Mouse (Mus musculus) layer of hippocampus, adult 2 months (tissue): ENCODE measurements around the gene Rngtt. TPM values are rescaled to one million over a fixed set of nuclear protein-coding genes. Genes with fewer than 3 reads are reported as not detected.

ENCODE experiments used
- DNase-seq, 2 experiments: peaks; one replicate each; pipeline ENCODE4 v3.0.0; 2022; ENCODE audit warnings: low spot score in 2 of 2
- H3K27ac ChIP-seq: fragments of 200-600 bp; 2 replicates; pipeline ENCODE4 v1.8.1; 2022
- H3K4me3 ChIP-seq: fragments of 200-600 bp; 2 replicates; pipeline ENCODE4 v1.8.1; 2022; ENCODE audit warnings: mild to moderate bottlenecking
- CTCF ChIP-seq: fragments of 200-600 bp; conservative IDR thresholded peaks from 2 replicates; pipeline ENCODE4 v1.8.1; 2022; ENCODE audit warnings: antibody characterized with exemption, mild to moderate bottlenecking, moderate library complexity
- long read RNA-seq, 2 experiments: library from polyadenylated mRNA; stranded (forward); transcript quantifications; one replicate each; pipeline ENCODE4 v2.0.0; 2021; ENCODE audit warnings: borderline mapping rate in 2 of 2
- total RNA-seq, 2 experiments: library from RNA; stranded (reverse); gene quantifications; 2 replicates each; pipeline ENCODE4 v1.2.3; 2021

Rngtt gene
- total RNA-seq: 10 to 100 TPM; 29.4 to 30.0 TPM
- long read RNA-seq, experiment 1, full-length matches to known transcripts: 14 of 16 reads
- long read RNA-seq, experiment 1, partial matches to known transcripts: 1 of 16 reads
- long read RNA-seq, experiment 1, other reads (novel, unspliced or antisense): 1 of 16 reads
- long read RNA-seq, experiment 2, full-length matches to known transcripts: 28 of 34 reads
- long read RNA-seq, experiment 2, partial matches to known transcripts: 2 of 34 reads
- long read RNA-seq, experiment 2, other reads (novel, unspliced or antisense): 4 of 34 reads

GRCm38 (mm10) chr4:33309764-33310757, at the start of gene Rngtt:
Rngtt (plus strand) TSS chr4:33310311.
- TF ChIP-seq CTCF: 0 out of 2 replicates have a peak, but pooled peaks have one; percentile 5
- DNase-seq: peak; percentile 94 to 96
- peak within 1 kb of the TSS; percentile 74 for H3K27ac ChIP-seq
- H3K4me3 ChIP-seq: peak within 1 kb of the TSS; percentile 92

DNA sequence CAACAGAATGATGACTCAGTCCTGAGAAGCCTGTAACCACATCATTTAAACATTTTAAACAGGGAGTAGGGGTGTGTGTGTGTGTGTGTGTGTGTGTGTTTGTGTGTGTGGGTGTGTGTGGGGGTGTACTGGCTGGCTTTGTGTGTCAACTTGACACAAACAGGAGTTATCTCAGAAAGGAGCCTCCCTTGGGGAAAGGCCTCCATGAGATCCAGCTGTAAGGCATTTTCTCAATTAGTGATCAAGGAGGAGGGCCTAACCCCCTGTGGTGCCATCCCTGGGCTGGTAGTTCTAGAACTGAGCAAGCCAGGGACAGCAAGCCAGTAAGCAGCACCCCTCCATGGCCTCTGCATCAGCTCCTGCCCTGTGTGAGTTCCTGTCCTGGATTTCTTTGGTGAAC, 49.8 kb upstream of the Rngtt start:
- Histone ChIP-seq H3K27ac (no peak overlapping the region), H3K4me3 (no peak overlapping the region)
- no peak for DNase-seq
- TF ChIP-seq CTCF: no peak

DNA sequence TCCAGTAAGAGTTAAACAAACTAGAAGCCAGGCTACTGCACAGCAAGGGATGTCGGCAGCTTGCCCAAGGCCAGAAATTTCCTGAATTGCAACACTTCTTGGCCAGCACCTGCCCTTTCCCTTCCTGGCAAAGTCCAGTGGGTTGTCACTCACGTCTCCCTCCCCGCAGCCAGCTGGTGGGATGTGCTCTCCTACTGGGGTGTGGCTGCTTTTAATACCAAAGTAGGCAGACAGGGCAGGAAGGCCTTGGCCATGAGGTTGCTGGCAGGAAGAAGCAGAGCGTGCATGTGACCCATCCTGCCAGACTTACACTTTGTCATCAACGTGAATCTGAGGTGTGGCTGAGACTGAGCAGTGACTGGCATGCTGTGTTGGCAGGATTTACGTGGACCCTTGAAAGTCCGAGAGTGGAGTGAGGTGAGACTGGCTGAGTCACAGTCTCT, 48.8 kb upstream of the Rngtt start:
- no peak overlapping the region; the same call in 1 of the 2 replicates for H3K4me3 ChIP-seq
- peak in 1 of 2 experiments; percentile 18 for DNase-seq
- peak; percentile 21; the same call in 1 of the 2 replicates for TF ChIP-seq CTCF
- H3K27ac ChIP-seq: no peak overlapping the region

- TF ChIP-seq CTCF: no peak
- no peak for DNase-seq
- Histone ChIP-seq H3K4me3 (no peak overlapping the region), H3K27ac (no peak overlapping the region)
These were observed 47.2 kb upstream of the Rngtt start for GRCm38 (mm10) chr4:33262897-33263296.

DNA sequence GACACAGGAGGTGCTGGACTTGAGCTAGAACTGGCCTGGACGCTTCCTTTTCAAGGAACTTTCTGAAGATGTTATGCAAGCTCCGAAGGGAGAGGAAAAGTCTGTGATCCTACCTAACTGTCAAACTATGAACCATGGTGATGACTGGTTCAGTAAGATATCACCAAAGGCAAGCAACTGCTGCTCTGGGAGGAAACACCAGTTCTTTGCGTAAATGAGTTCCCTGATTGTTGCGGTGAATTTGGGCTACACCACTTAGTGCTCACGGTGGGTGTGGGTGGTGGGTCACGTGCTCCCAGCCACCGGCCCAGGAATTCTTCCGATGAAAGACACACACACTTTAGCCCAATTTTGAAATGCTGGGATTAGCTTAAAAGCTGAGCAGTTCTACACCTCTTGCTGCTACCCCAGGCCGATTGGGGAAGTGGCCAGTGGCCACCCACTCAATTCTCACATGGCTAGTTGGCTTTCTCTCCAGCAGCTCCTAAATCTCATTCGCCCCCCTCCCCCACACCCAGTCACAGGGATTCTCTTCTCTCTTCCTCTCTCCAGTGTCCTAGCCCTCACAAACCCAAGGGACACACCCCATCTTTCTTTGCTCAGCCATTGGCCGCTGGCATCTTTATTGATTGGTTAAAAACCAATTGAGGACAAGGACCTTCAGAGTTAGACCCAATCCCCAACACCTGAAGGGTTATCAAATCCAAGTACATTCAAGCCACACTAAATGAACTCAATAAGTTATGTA, 45.0 kb upstream of the Rngtt start:
- no peak overlapping the region for H3K27ac ChIP-seq
- no peak for TF ChIP-seq CTCF
- no peak for DNase-seq
- no peak overlapping the region for H3K4me3 ChIP-seq

DNA sequence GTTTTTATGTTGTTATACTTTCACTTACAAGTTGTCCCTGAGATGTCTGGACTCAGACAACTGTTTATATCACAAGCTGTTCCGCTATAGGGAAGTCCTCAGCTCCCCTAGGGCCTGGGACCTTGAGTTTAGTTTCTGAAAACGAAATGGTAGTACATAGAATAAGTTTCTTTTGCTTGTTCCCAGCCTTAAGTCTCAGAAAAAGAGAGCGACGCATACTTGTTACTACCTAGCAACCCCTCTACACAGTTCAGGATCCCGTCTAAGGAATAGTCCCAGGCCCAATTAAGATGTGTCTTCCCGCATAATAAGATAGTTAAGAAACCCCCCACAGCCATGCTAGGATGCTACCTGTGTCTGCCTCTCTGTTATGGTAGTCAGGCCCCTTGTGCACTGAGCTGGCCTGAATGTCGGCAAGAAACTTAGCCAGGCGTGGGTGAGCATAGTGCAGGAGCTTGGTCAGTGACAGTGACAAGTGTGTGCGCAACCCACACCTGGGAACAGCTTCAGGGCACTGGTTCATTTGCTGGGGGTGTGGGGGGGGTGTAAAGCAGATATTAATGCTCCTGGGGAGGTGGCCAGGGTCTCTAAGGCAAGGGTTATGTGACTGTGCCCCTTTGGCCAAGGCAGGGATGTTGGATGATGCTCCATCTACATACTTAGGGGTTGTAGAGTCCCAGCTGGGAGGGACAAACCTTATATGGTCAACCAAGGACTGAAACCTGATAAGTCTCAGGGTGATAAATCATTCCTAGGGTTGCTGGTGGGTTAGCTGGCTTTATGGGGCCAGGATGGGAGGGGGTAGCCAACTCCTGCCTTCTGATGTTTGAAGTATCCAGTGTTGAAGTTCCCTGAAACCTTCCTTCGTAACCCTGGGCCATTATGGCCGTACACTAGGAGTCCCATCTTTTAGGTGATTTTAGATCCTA, 39.5 kb upstream of the Rngtt start:
- TF ChIP-seq CTCF: no peak
- H3K27ac ChIP-seq: no peak overlapping the region
- no peak overlapping the region for H3K4me3 ChIP-seq
- DNase-seq: no peak

GRCm38 (mm10) chr4:33273437-33273836, 36.7 kb upstream of the Rngtt start:
- no peak for DNase-seq
- H3K4me3 ChIP-seq: no peak overlapping the region
- no peak for TF ChIP-seq CTCF
- H3K27ac ChIP-seq: no peak overlapping the region

GRCm38 (mm10) chr4:33281891-33282685, 28.0 kb upstream of the Rngtt start:
- no peak for DNase-seq
- TF ChIP-seq CTCF: no peak
- Histone ChIP-seq H3K27ac (no peak overlapping the region), H3K4me3 (no peak overlapping the region)

DNA sequence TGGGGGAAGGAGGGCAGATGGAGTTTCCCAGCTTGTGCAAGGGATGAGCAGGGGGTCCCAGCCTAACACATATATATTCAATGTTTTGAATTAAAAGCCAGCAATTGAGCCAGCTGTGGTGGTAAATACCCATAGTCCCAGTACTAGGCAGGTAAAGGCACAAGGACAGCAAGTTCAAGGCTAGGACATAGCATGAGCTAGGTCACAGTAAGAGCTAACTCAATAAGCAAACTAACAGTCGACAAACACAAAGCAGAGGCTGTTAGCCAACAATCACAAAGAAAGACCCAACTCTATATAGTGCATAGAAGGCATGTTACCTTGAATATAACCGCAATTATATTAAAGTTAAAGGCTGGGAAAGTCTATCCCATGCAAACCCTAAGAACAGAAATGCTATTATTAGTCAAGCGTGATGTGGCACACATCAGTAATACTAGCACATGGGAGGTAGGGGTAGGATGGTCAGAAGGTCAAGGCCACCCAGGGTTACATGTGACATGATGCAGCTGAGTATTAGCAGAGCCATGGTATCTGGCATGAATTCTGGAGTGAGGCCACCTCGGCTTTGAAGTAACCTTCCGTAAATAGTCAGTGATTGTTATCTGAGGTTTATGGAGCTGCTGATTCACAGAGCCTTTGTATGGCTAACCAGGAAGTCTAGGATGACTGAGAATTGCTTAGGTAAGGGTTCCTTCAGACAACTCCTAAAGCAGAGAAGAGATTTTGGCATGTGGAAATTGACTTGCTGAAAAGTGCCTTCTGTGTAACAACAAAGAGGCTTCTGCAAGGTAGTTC, 25.8 kb upstream of the Rngtt start:
- H3K4me3 ChIP-seq: no peak overlapping the region
- H3K27ac ChIP-seq: no peak overlapping the region
- no peak for DNase-seq
- no peak for TF ChIP-seq CTCF

- TF ChIP-seq CTCF: no peak
- Histone ChIP-seq H3K4me3 (no peak overlapping the region), H3K27ac (no peak overlapping the region)
- no peak for DNase-seq
These were observed 24.7 kb upstream of the Rngtt start for GRCm38 (mm10) chr4:33285448-33285847.
